18 mouse cellular contexts compared by ENCODE assay signal in the genomic region with DNA sequence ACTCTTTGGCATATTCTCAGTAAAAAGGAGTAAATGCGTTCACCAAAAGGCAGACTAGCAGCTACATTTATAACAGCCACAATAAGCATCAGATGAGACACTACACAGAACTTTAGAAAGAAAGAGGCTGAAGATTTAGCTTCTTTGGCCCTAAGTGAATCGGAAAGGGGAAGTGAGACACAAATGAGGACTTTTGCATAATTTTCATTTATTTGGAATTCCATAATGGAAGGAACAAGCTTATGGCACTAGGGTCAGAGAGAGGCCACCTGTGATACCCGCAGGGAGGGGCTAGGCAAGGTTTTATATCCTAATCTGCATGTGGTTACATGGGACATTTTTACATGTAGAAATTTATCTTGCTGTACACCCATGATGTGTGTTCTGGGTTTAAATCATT. TPM values are rescaled to one million over a fixed set of nuclear protein-coding genes. Genes with fewer than 3 reads are reported as not detected.
"Had no signal": no experiment of that assay in that cellular context is flagged by ENCODE, and none has a peak within 500 bp of the region (broad histone marks: within the 10 kb centered on the region; RNA-seq: fewer than 3 reads in every experiment).

No protein-coding gene starts in this region.

- H3K4me1 ChIP-seq: liver, embryonic 12.5 days; megakaryocyte, embryonic 14.5 days had no signal

- H3K4me2 ChIP-seq: liver, embryonic 12.5 days; lung, embryonic 14.5 days; midbrain, embryonic 12.5 days had no signal

- H3K4me3 ChIP-seq: liver, embryonic 12.5 days; megakaryocyte, embryonic 14.5 days; midbrain, embryonic 12.5 days had no signal

- H3K27ac ChIP-seq: kidney, postnatal 0 days; liver, embryonic 12.5 days; midbrain, embryonic 12.5 days; stomach, postnatal 0 days had no signal

- H3K9ac ChIP-seq: liver, embryonic 12.5 days; lung, embryonic 14.5 days; midbrain, embryonic 12.5 days had no signal

- ATAC-seq: liver, embryonic 12.5 days had no signal

- H3K27me3 ChIP-seq: midbrain, embryonic 12.5 days had no signal

- H3K36me3 ChIP-seq: liver, embryonic 12.5 days; midbrain, embryonic 12.5 days had no signal

- DNase-seq: kidney, postnatal 36 days; lung, embryonic 14.5 days; lung, postnatal 10 days; lung, postnatal 4 days; thymus, postnatal 4 days had no signal

- H3K9me3 ChIP-seq: liver, embryonic 12.5 days; megakaryocyte, embryonic 14.5 days; midbrain, embryonic 12.5 days had no signal

RNA-seq across cellular contexts. Expression of a gene that starts 1.3 kb away (rescaled TPM):
- total RNA-seq: layer of hippocampus, postnatal 10 days; left cerebral cortex, adult 18-20 months; left cerebral cortex, postnatal 10 days; left cerebral cortex, postnatal 4 days; midbrain, postnatal 0 days; neutrophil, adult 5-6 weeks had no signal
- polyA plus RNA-seq: kidney, postnatal 0 days; limb, embryonic 14.5 days; liver, embryonic 12.5 days; liver, embryonic 16.5 days; lung, embryonic 14.5 days had no signal
